Mouse (Mus musculus) E14TG2a.4 (cell line): ENCODE data around the gene Abi3.

ENCODE experiments used
- CTCF ChIP-seq: conservative IDR thresholded peaks from 2 replicates; pipeline ENCODE4 v1.5.1; 2014; ENCODE audit warnings: low read length
- NANOG ChIP-seq: IDR thresholded peaks from 2 replicates; pipeline ENCODE4 v1.6.1; 2014; ENCODE audit warnings: borderline replicate concordance, low read length, mixed read lengths
- POU5F1 ChIP-seq: IDR thresholded peaks from 2 replicates; pipeline ENCODE4 v1.6.1; 2014; ENCODE audit warnings: low read length, borderline replicate concordance

GRCm38 (mm10) chr11:95821511-95821910, 20.8 kb downstream of the Abi3 start:
- TF ChIP-seq CTCF: no peak
- TF ChIP-seq POU5F1: no peak
- TF ChIP-seq NANOG: no peak
